Mouse (Mus musculus) thymus, adult 2 months (tissue): ENCODE results near the gene Hdac6.

Source experiments
- CTCF ChIP-seq: fragments of 200-500 bp; IDR thresholded peaks from 2 replicates; pipeline ENCODE4 v1.5.1; 2012; ENCODE audit warnings: mild to moderate bottlenecking, control low read depth, low read length, moderate library complexity, borderline replicate concordance; ENCODE audit not compliant: control insufficient read depth, poor library complexity, insufficient read depth; ENCODE audit errors: extremely low read depth
- POLR2A ChIP-seq: fragments of 200-500 bp; IDR thresholded peaks from 2 replicates; pipeline ENCODE4 v1.6.1; 2012; ENCODE audit warnings: mild to moderate bottlenecking, low read length, control low read depth, moderate library complexity; ENCODE audit not compliant: control insufficient read depth, poor library complexity, insufficient read depth; ENCODE audit errors: extremely low read depth

DNA sequence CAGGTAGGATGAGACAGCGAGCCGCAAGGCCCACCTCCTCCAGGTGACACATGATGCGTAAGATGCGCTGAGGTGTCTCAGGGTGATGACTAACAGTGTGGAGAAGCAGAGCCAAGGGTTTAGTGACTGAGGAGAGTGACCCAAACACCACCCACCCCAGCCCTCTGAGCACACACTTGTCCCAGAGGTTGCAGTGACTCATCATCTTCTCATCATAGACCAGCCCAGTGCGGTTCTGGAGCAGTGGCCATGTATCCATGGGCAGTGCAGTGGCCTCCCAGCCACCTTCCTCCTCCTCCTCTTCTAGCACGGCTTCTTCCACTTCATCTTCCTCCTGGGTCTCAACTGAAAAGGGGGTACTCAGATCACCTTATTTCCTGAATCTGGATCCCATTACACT is 10.0 kb downstream of the Hdac6 start:
- TF ChIP-seq CTCF, result no peak
- TF ChIP-seq POLR2A, result no peak
